Mouse (Mus musculus) liver, embryonic 14.5 days (tissue): ENCODE data around the gene Ints2. TPM values are rescaled to one million over a fixed set of nuclear protein-coding genes. Genes with fewer than 3 reads are reported as not detected.
"Not testable (repeated sequence)": the region's sequence is repeated elsewhere in the genome, so short reads cannot be mapped to it uniquely, and the experiment has no call there.

Experiments
- ATAC-seq: fragments of 200-750 bp; cut with Nextera tagmentation; 2 replicates; pipeline ENCODE4 v1.8.0; 2017; ENCODE audit warnings: moderate number of reproducible peaks, mild to moderate bottlenecking, moderate library complexity; ENCODE audit not compliant: insufficient read depth
- DNase-seq, 3 experiments: peaks; one replicate each; pipeline ENCODE4 v3.0.0-alpha.2; 2012 to 2013; ENCODE audit warnings: low read depth in 3 of 3, low spot score in 3 of 3
- H3K27ac ChIP-seq: fragments of 300-500 bp; sonication (generic); 2 replicates; pipeline ENCODE4 v1.5.1; 2014; ENCODE audit warnings: moderate library complexity, mild to moderate bottlenecking, control low read depth, inconsistent platforms
- H3K27me3 ChIP-seq: fragments of 300-500 bp; sonication (generic); 2 replicates; pipeline ENCODE4 v1.6.1; 2014; ENCODE audit warnings: mild to moderate bottlenecking, low read length, moderate library complexity; ENCODE audit not compliant: control insufficient read depth, insufficient read depth
- H3K36me3 ChIP-seq: fragments of 300-500 bp; sonication (generic); replicated peaks from 2 replicates; pipeline ENCODE4 v1.6.1; 2014; ENCODE audit warnings: low read depth; ENCODE audit not compliant: control insufficient read depth, insufficient read depth
- H3K4me1 ChIP-seq, 2 experiments: fragments of 200-500 bp in 1 of 2; fragments of 300-500 bp in 1 of 2; sonication (generic) in 1 of 2; replicated peaks; 2 replicates each; pipeline ENCODE4 v1.6.1; 2012 to 2014; ENCODE audit warnings: antibody characterized with exemption in 1 of 2, inconsistent platforms in 1 of 2, low read length in 1 of 2; ENCODE audit not compliant: control insufficient read depth in 2 of 2, insufficient read depth in 2 of 2
- H3K4me2 ChIP-seq: fragments of 300-500 bp; sonication (generic); 2 replicates; pipeline ENCODE4 v1.6.1; 2014; ENCODE audit warnings: low read depth, mild to moderate bottlenecking, control low read depth, moderate library complexity
- H3K4me3 ChIP-seq, 2 experiments: fragments of 200-500 bp in 1 of 2; fragments of 300-500 bp in 1 of 2; sonication (generic) in 1 of 2; 2 replicates each; pipeline ENCODE4 v1.5.1; 2012 to 2014; ENCODE audit warnings: low read depth in 2 of 2, low read length in 2 of 2, mild to moderate bottlenecking in 2 of 2, control low read depth in 1 of 2, inconsistent platforms in 1 of 2, moderate library complexity in 1 of 2; ENCODE audit not compliant: insufficient read depth in 1 of 2
- H3K9ac ChIP-seq: fragments of 300-500 bp; sonication (generic); replicated peaks from 2 replicates; pipeline ENCODE4 v1.6.1; 2014; ENCODE audit warnings: mild to moderate bottlenecking, control low read depth, moderate library complexity
- H3K9me3 ChIP-seq: fragments of 300-500 bp; sonication (generic); 2 replicates; pipeline ENCODE4 v1.6.1; 2016; ENCODE audit warnings: low read length, mixed read lengths; ENCODE audit not compliant: control insufficient read depth
- CTCF ChIP-seq: IDR thresholded peaks from 2 replicates; pipeline ENCODE4 v1.5.1; 2016; ENCODE audit warnings: antibody characterized with exemption, low read depth, control low read depth
- EP300 ChIP-seq: IDR thresholded peaks from 2 replicates; pipeline ENCODE4 v1.6.1; 2016; ENCODE audit warnings: antibody characterized with exemption, low read depth
- WGBS: fragments of 180-500 bp; shearing (Covaris S2); extraction: QIAGEN DNeasy Blood & Tissue Kit; methylation state at CpG from one replicate; pipeline ENCODE4 v1.1.7; 2014; ENCODE audit not compliant: insufficient replicate concordance; 5-methylcytosine and 5-hydroxymethylcytosine counted together
- polyA plus RNA-seq, 2 experiments: library from polyadenylated mRNA; depleted of rRNA in 1 of 2; stranded (reverse) in 1 of 2; unstranded in 1 of 2; fragments of >200 nt; fragmentation: Nextera tagmentation in 1 of 2; extraction: Ambion mirVana in 1 of 2; gene quantifications; 2 replicates each; pipeline versions ENCODE4 v1.2.1 to v1.2.3; 2012 to 2014

Gene Ints2
- polyA plus RNA-seq, 2 experiments = 7.5 to 12.0 TPM

DNA sequence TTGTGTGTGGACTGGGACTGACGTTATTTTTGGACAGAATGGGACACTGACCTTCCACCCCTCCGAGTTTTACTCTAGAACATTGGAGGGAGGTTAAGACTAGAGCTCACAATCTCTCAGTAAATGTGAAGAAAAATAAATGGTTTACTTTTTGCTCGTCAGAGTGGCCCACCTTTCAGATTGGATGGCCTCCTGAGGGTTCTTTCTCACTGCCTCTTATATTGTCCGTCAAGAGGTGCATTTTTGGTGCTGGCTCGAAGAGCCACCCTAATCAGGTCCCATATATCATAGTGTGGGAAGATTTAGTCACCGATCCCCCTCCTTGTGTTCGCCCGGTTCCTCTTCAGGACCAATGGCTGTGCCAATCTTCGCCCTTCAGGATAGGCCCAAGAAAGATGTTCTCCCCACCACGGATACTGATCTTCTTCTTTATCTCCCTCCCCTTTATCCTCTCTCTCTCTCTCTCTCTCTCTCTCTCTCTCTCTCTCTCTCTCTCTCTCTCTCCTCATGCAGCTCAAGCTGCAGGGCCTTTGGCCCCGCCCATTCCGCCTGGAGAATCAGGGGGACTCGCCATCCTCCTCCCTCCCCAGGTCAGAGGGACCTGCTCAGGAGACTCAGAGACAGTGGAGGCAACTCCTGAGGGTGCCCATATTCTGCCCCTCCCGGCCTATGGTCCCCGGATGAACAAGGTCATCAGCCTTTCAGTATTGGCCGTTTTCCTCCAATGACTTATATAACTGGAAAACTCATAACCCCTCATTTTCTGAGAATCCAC is 55.3 kb downstream of the Ints2 start:
- Histone ChIP-seq H3K4me1 (peaks cover 6 to 7% of the 10 kb centered on the region in 2 experiments; a peak in 3 of 4 replicates), H3K9me3 (no peaks in the 10 kb centered on the region), H3K27ac (peak overlapping the region; percentile 73), H3K9ac (peak overlapping the region; percentile 90), H3K36me3 (peaks cover 35% of the 10 kb centered on the region), H3K4me2 (peak overlapping the region; percentile 80), H3K27me3 (no peaks in the 10 kb centered on the region), H3K4me3 (peak overlapping the region; percentile 88 to 98)
- 26% methylated on average over 16 of the region's 16 CpGs for WGBS
- no peak for ATAC-seq
- no peak for TF ChIP-seq CTCF
- TF ChIP-seq EP300 = no peak
- DNase-seq = peak; percentile 12 to 32 (median 16)

DNA sequence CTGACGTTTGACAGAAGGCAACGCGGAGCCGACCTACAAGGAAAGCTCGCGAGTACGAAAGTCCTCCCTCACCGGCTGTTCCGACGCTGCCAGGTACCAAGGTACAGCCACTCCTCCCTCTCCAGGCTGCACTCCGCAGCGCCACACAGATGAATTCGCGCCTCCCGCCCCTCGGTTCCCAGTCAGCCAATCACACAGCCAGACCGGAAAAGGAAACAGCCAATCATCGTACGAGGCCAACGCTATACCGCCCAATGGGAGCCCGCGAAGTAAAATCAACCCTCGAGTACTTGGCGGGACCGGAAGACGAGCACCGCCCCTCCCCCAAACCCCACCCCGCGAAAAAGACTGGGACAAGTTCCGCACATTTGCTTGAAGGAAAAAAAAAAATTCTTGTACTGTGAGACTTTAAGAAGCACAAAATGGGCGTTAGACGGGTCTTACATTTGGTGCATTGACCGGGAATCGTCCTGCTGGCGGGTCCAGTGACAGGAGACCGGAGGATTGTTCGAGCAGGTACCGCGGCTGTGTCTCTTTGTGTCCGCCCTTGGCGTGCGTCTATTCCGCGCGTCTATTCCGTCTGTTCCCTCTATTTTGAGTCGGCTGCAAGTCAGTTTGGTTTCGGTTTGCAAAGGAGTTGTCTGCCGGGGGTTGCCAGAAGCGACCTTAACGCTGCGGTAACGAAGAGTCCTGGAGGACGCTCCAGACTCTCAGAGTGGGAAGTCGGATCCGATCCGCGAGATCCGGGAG is 56.2 kb downstream of the Ints2 start, which contains the start of gene Brip1:
Brip1 (minus strand) TSS at position 157 of the 750 bp plus-strand sequence.
- Histone ChIP-seq H3K4me2 (peak within 1 kb of the TSS; percentile 80), H3K27me3 (no peaks in the 10 kb centered on the region), H3K9ac (peak within 1 kb of the TSS; percentile 90), H3K27ac (peak within 1 kb of the TSS; percentile 78), H3K4me3 (peak within 1 kb of the TSS; percentile 88 to 98), H3K9me3 (no peaks in the 10 kb centered on the region), H3K4me1 (peaks cover 6 to 7% of the 10 kb centered on the region in 2 experiments; a peak in 3 of 4 replicates), H3K36me3 (peaks cover 32% of the 10 kb centered on the region)
- peak; percentile 97 for DNase-seq
- peak; percentile 98 for ATAC-seq
- TF ChIP-seq EP300 = no peak
- peak; percentile 67 for TF ChIP-seq CTCF
- WGBS = under 1% methylated on average over 60 of the region's 60 CpGs

GRCm38 (mm10) chr11:86200460-86201021 is 56.8 kb downstream of the Ints2 start:
- H3K9ac ChIP-seq = peak overlapping the region; percentile 89
- H3K4me3 ChIP-seq = peak overlapping the region; percentile 88
- no peaks in the 10 kb centered on the region for H3K9me3 ChIP-seq
- H3K27ac ChIP-seq = peak overlapping the region; percentile 78
- peaks cover 25% of the 10 kb centered on the region for H3K36me3 ChIP-seq
- H3K4me2 ChIP-seq = peak overlapping the region; percentile 80
- peak; percentile 28 to 37 (median 30) for DNase-seq
- peaks cover 6 to 7% of the 10 kb centered on the region in 2 experiments; a peak in 3 of 4 replicates for H3K4me1 ChIP-seq
- TF ChIP-seq CTCF (no peak), EP300 (no peak)
- under 1% methylated on average over 20 of the region's 21 CpGs for WGBS
- no peaks in the 10 kb centered on the region for H3K27me3 ChIP-seq
- ATAC-seq = peak; percentile 62

DNA sequence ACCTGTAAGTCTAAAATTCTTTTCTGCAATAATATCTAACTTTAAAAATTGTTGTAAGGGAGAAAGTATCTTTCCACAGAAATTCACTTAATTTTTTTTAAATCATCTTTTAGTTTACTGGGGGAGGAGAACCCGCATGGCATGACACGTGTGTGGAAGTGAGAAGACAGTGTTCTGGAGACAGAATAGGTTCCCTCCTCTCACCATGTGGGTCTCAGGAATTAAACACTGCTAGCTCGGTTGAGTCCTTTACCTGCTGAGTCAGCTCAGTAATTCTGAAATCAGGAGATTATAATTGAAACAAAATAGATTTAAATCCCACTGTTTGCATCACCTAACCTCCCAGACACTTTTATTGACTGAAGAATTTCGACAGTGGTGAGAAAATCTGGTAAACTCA is 57.6 kb downstream of the Ints2 start:
- WGBS = 53% methylated on average over 4 of the region's 4 CpGs
- Histone ChIP-seq H3K36me3 (peaks cover 18% of the 10 kb centered on the region), H3K4me3 (peak overlapping the region in 1 of 2 experiments; percentile 88; a peak in 2 of 4 replicates), H3K4me2 (peak overlapping the region; percentile 80), H3K27ac (no peak overlapping the region), H3K9ac (peak overlapping the region; percentile 89; the same call in 1 of the 2 replicates), H3K9me3 (no peaks in the 10 kb centered on the region), H3K27me3 (no peaks in the 10 kb centered on the region), H3K4me1 (peaks cover 6 to 7% of the 10 kb centered on the region in 2 experiments; a peak in 3 of 4 replicates)
- TF ChIP-seq CTCF (no peak), EP300 (no peak)
- ATAC-seq (no peak), DNase-seq (no peak)

- not testable (repeated sequence) for H3K27ac ChIP-seq, H3K9ac ChIP-seq, H3K36me3 ChIP-seq, H3K27me3 ChIP-seq, H3K4me1 ChIP-seq, H3K4me2 ChIP-seq, ATAC-seq, H3K9me3 ChIP-seq, DNase-seq, H3K4me3 ChIP-seq
- WGBS = 82% methylated on average over 7 of the region's 7 CpGs
Observed at GRCm38 (mm10) chr11:86185224-86185623, 72.2 kb downstream of the Ints2 start.
